Mouse (Mus musculus): ENCODE measurements around the gene Tpra1. TPM values are rescaled to one million over a fixed set of nuclear protein-coding genes. Genes with fewer than 3 reads are reported as not detected.

Tpra1 gene
- total RNA-seq (2022), result 10 to 100 TPM; 43.9 to 53.4 (median 47.6) TPM

- peak; percentile 85 to 95 for DNase-seq (ENCODE audit: low spot score in 2 of 2)
These were observed at the start of gene Tpra1 for GRCm38 (mm10) chr6:88901947-88902820. Tpra1 (plus strand) TSS chr6:88902251.

- DNase-seq (ENCODE audit: low spot score in 2 of 2), result no peak
These were observed 47.5 kb upstream of the Tpra1 start for GRCm38 (mm10) chr6:88854509-88854908.

GRCm38 (mm10) chr6:88855636-88856035 lies 46.4 kb upstream of the Tpra1 start:
- no peak for DNase-seq (ENCODE audit: low spot score in 2 of 2)

- no peak for DNase-seq (ENCODE audit: low spot score in 2 of 2)
These were observed 44.8 kb upstream of the Tpra1 start for GRCm38 (mm10) chr6:88857249-88857648.

GRCm38 (mm10) chr6:88857830-88858229 lies 44.2 kb upstream of the Tpra1 start:
- no peak for DNase-seq (ENCODE audit: low spot score in 2 of 2)

DNA sequence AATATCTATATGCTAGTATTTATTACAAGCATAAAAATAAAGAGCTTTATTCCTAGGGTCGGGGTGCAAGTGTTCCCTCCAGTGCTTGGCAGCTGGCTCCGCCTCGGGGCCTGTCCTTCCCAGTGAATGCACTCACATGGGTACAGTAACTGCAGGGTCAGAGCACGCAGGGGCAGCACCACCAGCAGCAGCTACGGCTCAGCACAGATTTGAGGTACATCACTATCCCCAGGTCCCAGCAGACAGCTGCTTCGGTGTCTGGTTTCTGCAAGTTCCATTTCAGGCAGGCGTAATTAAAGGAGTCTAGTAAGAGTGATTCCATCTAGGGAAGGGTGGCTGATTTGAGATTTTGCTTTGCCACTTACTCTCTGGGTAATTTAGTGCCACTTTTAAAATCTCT lies 43.7 kb upstream of the Tpra1 start:
- no peak for DNase-seq (ENCODE audit: low spot score in 2 of 2)

GRCm38 (mm10) chr6:88860914-88861313 lies 41.1 kb upstream of the Tpra1 start:
- DNase-seq (ENCODE audit: low spot score in 2 of 2), result no peak

DNA sequence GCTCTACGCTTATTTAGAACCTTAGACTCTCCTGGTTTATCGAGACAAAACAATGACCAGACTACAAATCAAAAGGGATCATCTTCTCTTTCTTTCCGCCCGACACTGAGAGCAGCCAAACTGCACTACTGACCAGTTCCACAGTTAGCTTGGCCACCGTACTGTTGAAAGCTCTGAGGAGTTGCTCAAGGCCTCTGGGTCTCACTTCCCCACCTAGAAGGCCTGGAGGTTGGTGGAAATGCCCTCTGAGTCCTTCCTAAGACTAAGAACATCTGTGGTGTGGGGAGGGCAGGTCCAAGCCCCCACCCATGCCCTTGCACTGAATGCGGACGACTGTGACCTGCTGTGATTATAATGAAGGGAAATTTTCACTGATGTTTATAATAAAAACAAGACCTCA lies 36.3 kb upstream of the Tpra1 start:
- DNase-seq (ENCODE audit: low spot score in 2 of 2), result no peak

DNA sequence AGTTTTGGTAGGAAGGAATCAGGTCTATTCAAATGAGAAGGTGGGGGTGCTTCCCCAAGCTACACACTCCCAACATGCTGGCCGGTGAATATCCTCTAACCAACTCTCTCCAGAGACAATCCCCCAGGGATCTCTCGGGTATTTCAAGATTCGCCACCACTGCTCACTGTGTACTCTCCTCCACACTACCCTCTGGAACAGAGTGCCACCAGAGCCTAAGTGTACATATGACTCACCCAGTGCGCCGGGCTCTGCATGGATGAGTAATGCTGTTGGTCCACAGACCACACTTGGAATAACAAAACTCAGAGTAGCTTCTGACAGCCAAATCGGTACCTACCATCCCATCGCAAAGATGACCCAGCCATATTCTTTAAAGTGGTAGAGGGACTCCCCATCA lies 32.6 kb upstream of the Tpra1 start:
- peak in 1 of 2 experiments; percentile 66 for DNase-seq (ENCODE audit: low spot score in 2 of 2)

DNA sequence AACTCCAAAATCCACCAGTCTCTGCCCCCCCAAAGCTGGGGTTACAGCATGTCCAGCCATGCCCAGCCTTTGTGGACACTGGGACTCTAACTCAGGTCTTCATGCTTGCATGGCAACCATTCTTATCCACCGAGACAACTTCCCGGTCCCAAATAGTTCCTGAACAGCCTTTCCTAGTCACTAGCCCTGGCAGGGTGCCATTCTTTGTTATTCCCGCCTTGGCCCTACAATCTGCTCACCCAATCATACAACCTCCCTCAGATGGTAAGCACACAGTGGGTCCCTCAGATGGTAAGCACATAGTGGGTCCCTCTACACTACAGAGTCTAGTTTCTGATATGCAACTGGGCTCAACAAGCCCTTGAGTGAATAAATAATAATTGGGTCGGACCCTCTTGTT lies 31.5 kb upstream of the Tpra1 start:
- DNase-seq (ENCODE audit: low spot score in 2 of 2), result no peak

GRCm38 (mm10) chr6:88871546-88871945 lies 30.5 kb upstream of the Tpra1 start:
- peak in 1 of 2 experiments; percentile 64 for DNase-seq (ENCODE audit: low spot score in 2 of 2)

DNA sequence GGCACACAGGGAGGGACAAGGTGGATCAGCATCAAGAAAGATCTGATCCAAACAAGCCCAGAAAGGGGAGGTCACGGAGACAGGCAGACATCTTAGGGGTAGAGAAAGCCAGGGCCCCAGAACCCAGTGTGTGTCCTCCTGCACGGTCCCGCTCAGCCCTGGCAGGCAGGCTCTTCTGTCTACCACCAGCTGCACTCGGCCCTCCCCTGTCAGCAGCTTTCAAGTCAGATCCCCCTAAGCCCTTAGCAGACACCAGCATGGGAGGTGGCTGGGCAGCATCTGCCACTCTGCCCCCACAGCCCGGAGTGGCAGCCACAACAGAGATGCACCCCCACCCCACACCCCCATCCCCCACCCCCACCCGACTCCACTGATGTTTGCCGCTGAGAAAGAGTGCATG lies 29.2 kb upstream of the Tpra1 start:
- no peak for DNase-seq (ENCODE audit: low spot score in 2 of 2)

GRCm38 (mm10) chr6:88873965-88874867 lies 27.8 kb upstream of the Tpra1 start:
- peak in 1 of 2 experiments; percentile 25 for DNase-seq (ENCODE audit: low spot score in 2 of 2)

- peak; percentile 54 to 75 for DNase-seq (ENCODE audit: low spot score in 2 of 2)
These were observed 27.1 kb upstream of the Tpra1 start, which contains the start of gene Podxl2 for GRCm38 (mm10) chr6:88874868-88875508. Podxl2 (minus strand) TSS chr6:88875044.

GRCm38 (mm10) chr6:88879471-88879870 lies 22.6 kb upstream of the Tpra1 start:
- DNase-seq (ENCODE audit: low spot score in 2 of 2), result no peak

GRCm38 (mm10) chr6:88881334-88881733 lies 20.7 kb upstream of the Tpra1 start:
- no peak for DNase-seq (ENCODE audit: low spot score in 2 of 2)

DNA sequence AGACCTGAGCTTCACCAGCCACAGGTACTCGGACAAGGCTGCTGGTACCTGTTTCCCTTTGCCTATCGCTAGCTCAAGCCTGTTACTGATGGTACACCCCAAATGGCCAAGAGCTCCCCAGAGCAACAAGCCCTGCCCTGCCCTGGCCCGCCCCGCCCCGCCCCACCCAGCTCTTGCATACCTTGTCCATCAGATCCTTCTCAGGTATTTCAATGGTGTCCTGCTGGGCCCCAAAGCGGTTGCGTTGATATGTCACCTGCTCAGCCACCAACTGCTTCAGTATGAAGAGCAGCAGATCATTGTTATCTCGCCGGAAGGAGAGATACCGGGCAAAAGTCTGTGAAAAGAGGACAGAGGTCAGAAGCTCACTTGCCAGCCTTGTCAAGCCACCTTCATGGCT lies 17.9 kb upstream of the Tpra1 start:
- DNase-seq (ENCODE audit: low spot score in 2 of 2), result no peak

DNA sequence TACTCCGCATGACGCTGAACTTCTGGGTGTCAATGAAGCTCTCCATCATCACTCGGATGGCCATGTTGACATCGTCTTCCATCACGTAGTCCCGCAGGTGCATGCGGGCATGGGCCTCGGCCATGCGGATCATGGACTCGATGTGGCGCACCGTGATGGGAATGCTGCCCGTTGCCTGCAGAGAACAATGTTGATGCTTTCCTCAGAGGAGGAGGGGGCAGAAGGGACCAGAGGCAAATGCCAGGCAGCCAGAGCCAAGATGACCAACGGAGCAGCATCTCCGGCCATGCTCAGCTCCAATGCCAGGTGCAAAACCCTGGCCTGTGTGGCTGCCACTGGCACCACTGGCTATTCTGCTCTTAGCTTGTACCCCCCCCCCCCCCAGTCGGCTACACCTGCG lies 17.4 kb upstream of the Tpra1 start:
- DNase-seq (ENCODE audit: low spot score in 2 of 2), result no peak

DNA sequence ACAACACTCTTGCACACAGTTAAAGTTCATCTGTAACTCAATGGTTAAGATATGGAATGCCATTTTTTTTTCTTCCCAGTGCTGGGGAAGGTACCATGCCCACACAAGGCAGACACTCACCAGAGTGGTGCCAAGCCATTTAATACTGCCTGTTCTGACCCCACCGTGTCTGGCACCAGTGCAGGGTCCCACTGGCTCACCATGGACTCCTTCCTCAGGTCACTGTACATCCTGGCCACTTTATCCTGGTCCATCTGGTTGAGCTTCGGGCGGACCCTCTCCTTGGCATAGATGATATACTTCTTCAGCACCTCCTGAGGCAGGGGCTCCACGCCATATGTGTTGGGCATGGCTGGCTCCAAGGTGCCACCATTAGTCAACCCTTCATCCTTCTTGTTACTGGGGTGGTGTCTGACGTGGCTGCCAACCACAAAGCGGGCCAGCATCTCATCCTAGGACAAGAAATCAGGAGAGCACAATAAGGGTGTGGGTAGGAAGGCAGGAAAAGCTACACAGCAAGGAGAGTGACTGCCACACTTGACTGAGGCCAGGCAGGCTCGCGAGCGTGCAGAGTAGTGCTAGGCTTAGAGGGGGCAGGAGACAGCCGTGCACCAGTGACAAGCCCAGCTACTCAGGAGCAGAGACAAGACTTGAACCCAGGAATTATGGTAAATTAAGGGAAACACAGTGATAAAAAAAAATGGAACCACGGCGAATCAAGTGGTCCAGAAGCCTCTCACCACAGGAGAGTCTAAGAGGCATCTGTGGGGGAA lies 16.2 kb upstream of the Tpra1 start:
- no peak for DNase-seq (ENCODE audit: low spot score in 2 of 2)

- DNase-seq (ENCODE audit: low spot score in 2 of 2), result no peak
These were observed 15.6 kb upstream of the Tpra1 start for GRCm38 (mm10) chr6:88886417-88886967.

All from left cerebral cortex, adult 8-10 months (tissue).